In genomic region chr11:103158621-103159478, GRCm38 (mm10) we compare ENCODE assay signal across 8 mouse cellular contexts. TPM values are rescaled to one million over a fixed set of nuclear protein-coding genes. Genes with fewer than 3 reads are reported as not detected.
A peak's percentile ranks its signal among the peaks of the same experiment; 100 is the strongest.
DNase-seq lines count a peak whose midpoint lies in the region; ATAC-seq and TF ChIP-seq lines count a peak whose summit lies in the region.

No protein-coding gene starts in this region.

- H3K4me2 ChIP-seq in embryonic facial prominence, embryonic 12.5 days (replicated peaks), result peak overlapping the region; percentile 53
- H3K4me2 ChIP-seq in intestine, postnatal 0 days (replicated peaks; ENCODE audit: low read depth), result peak overlapping the region; percentile 82
- peak overlapping the region; percentile 33 for H3K4me2 ChIP-seq in midbrain, embryonic 11.5 days

- intact Hi-C loops in left cerebral cortex, postnatal 36 days (cut with DNase I), result loop anchor here (1.0 to 2.0 kb wide), 2 partner anchors 42 to 57 kb away; partner anchors contain the start of gene Hexim1

- H3K9me3 ChIP-seq in embryonic facial prominence, embryonic 12.5 days, result no peaks in the 10 kb centered on the region
- H3K9me3 ChIP-seq in intestine, postnatal 0 days (ENCODE audit: control insufficient read depth), result no peaks in the 10 kb centered on the region
- H3K9me3 ChIP-seq in midbrain, embryonic 11.5 days (ENCODE audit: control insufficient read depth, low read length), result no peaks in the 10 kb centered on the region

- no peak overlapping the region for H3K27ac ChIP-seq in embryonic facial prominence, embryonic 12.5 days
- H3K27ac ChIP-seq in intestine, postnatal 0 days (ENCODE audit: low read depth, low read length), result peak overlapping the region; percentile 30; the same call in 1 of the 2 replicates
- no peak overlapping the region for H3K27ac ChIP-seq in midbrain, embryonic 11.5 days (ENCODE audit: low read depth, low read length)

- H3K9ac ChIP-seq in embryonic facial prominence, embryonic 12.5 days, result 0 out of 2 replicates have a peak overlapping the region, but pooled peaks have one; percentile 15
- H3K9ac ChIP-seq in intestine, postnatal 0 days (ENCODE audit: low read depth, low read length), result 0 out of 2 replicates have a peak overlapping the region, but pooled peaks have one; percentile 23
- no peak overlapping the region; the same call in 1 of the 2 replicates for H3K9ac ChIP-seq in midbrain, embryonic 11.5 days (ENCODE audit: low read length)

- under 1% methylated on average over 25 of the region's 25 CpGs for whole genome bisulfite sequencing in embryonic facial prominence, embryonic 12.5 days
- 2% methylated on average over 25 of the region's 25 CpGs for WGBS in intestine, postnatal 0 days
- WGBS in midbrain, embryonic 11.5 days, result 2% methylated on average over 25 of the region's 25 CpGs

- no peaks in the 10 kb centered on the region for H3K27me3 ChIP-seq in embryonic facial prominence, embryonic 12.5 days
- H3K27me3 ChIP-seq in intestine, postnatal 0 days (replicated peaks; ENCODE audit: control insufficient read depth, insufficient read depth, low read length), result no peaks in the 10 kb centered on the region
- H3K27me3 ChIP-seq in midbrain, embryonic 11.5 days (ENCODE audit: control insufficient read depth, insufficient read depth, low read length), result no peaks in the 10 kb centered on the region

- H3K4me1 ChIP-seq in embryonic facial prominence, embryonic 12.5 days, result peaks cover 5% of the 10 kb centered on the region; the same call in 1 of the 2 replicates
- H3K4me1 ChIP-seq in intestine, postnatal 0 days (replicated peaks; ENCODE audit: control insufficient read depth, insufficient read depth, low read length), result no peaks in the 10 kb centered on the region
- H3K4me1 ChIP-seq in midbrain, embryonic 11.5 days (ENCODE audit: control insufficient read depth, insufficient read depth, low read length), result peaks cover 3% of the 10 kb centered on the region; the same call in 1 of the 2 replicates

- TF ChIP-seq CTCF in intestine, postnatal 0 days (IDR thresholded peaks at IDR 0.05; ENCODE audit: low read depth), result peak; percentile 96

- no peaks in the 10 kb centered on the region for H3K36me3 ChIP-seq in embryonic facial prominence, embryonic 12.5 days
- H3K36me3 ChIP-seq in intestine, postnatal 0 days (ENCODE audit: control insufficient read depth, insufficient read depth), result no peaks in the 10 kb centered on the region
- no peaks in the 10 kb centered on the region for H3K36me3 ChIP-seq in midbrain, embryonic 11.5 days (ENCODE audit: control insufficient read depth, insufficient read depth, low read length)

- peak; percentile 91 for ATAC-seq in embryonic facial prominence, embryonic 12.5 days (ENCODE audit: insufficient number of reproducible peaks, insufficient read depth, low FRiP score, low TSS enrichment)
- peak; percentile 94 for ATAC-seq in granulocyte monocyte progenitor cell, adult 5-6 weeks (replicated peaks; ENCODE audit: poor library complexity, severe bottlenecking)
- peak; percentile 96 for ATAC-seq in intestine, postnatal 0 days
- ATAC-seq in midbrain, embryonic 11.5 days (ENCODE audit: low FRiP score), result peak; percentile 88

- peak overlapping the region; percentile 27 for H3K4me3 ChIP-seq in embryonic facial prominence, embryonic 12.5 days
- peak overlapping the region; percentile 33 for H3K4me3 ChIP-seq in intestine, postnatal 0 days (ENCODE audit: low read depth, low read length)
- H3K4me3 ChIP-seq in midbrain, embryonic 11.5 days (ENCODE audit: low read depth, low read length), result no peak overlapping the region

- DNase-seq in 3134 (ENCODE audit: extremely low read depth, insufficient read length, low spot score), result peak; percentile 95
- DNase-seq in adrenal gland, postnatal 25 days, result peak; percentile 99
- DNase-seq in left cerebral cortex, postnatal 36 days (ENCODE audit: low spot score in 2 of 2), result peak; percentile 88 to 92
- DNase-seq in midbrain, embryonic 11.5 days (ENCODE audit: low spot score, missing footprints), result peak; percentile 100
- peak; percentile 93 for DNase-seq in right cerebral cortex, postnatal 4 days

RNA-seq across cellular contexts. Expression of gene Fmnl1, which starts 12.1 kb away (rescaled TPM):
- 15.6 and 19.9 TPM in 2 replicates for total RNA-seq in adrenal gland, postnatal 25 days (2021)
- polyA plus RNA-seq in embryonic facial prominence, embryonic 12.5 days (2016; fragmentation: Nextera tagmentation; extraction: Ambion mirVana), result 0.97 and 1.8 TPM in 2 replicates
- 58.4 and 94.0 TPM in 2 replicates for total RNA-seq in granulocyte monocyte progenitor cell, adult 5-6 weeks (2014; fragmentation: Nextera tagmentation)
- 21.3 and 31.0 TPM in 2 replicates for total RNA-seq in granulocyte monocyte progenitor cell, adult 5-6 weeks (2017)
- polyA plus RNA-seq in intestine, postnatal 0 days (2015; fragmentation: Nextera tagmentation; extraction: Ambion mirVana), result 0.80 and 1.0 TPM in 2 replicates
- 100 to 1,000 TPM; 129 to 172 TPM for total RNA-seq in left cerebral cortex, postnatal 36 days (2021)
- 0.65 and 0.87 TPM in 2 replicates for polyA plus RNA-seq in midbrain, embryonic 11.5 days (2014; fragmentation: Nextera tagmentation; extraction: Ambion mirVana)

RNA-seq across cellular contexts. Expression of gene Hexim2, which starts 26.6 kb away (rescaled TPM):
- total RNA-seq in adrenal gland, postnatal 25 days (2021), result 3.9 and 6.2 TPM in 2 replicates
- polyA plus RNA-seq in embryonic facial prominence, embryonic 12.5 days (2016; fragmentation: Nextera tagmentation; extraction: Ambion mirVana), result 13.5 and 13.8 TPM in 2 replicates
- total RNA-seq in granulocyte monocyte progenitor cell, adult 5-6 weeks (2014; fragmentation: Nextera tagmentation), result 2.6 and 6.4 TPM in 2 replicates
- 1.3 and 3.4 TPM in 2 replicates for total RNA-seq in granulocyte monocyte progenitor cell, adult 5-6 weeks (2017)
- 3.5 and 5.3 TPM in 2 replicates for polyA plus RNA-seq in intestine, postnatal 0 days (2015; fragmentation: Nextera tagmentation; extraction: Ambion mirVana)
- 10 to 100 TPM; 13.2 to 16.6 TPM for total RNA-seq in left cerebral cortex, postnatal 36 days (2021)
- polyA plus RNA-seq in midbrain, embryonic 11.5 days (2014; fragmentation: Nextera tagmentation; extraction: Ambion mirVana), result 5.0 and 6.3 TPM in 2 replicates

RNA-seq across cellular contexts. Expression of gene Hexim1, which starts 42.8 kb away (rescaled TPM):
- 72.0 and 75.6 TPM in 2 replicates for total RNA-seq in adrenal gland, postnatal 25 days (2021)
- polyA plus RNA-seq in embryonic facial prominence, embryonic 12.5 days (2016; fragmentation: Nextera tagmentation; extraction: Ambion mirVana), result 4.0 and 4.2 TPM in 2 replicates
- 9.7 and 13.5 TPM in 2 replicates for total RNA-seq in granulocyte monocyte progenitor cell, adult 5-6 weeks (2014; fragmentation: Nextera tagmentation)
- total RNA-seq in granulocyte monocyte progenitor cell, adult 5-6 weeks (2017), result 28.7 and 31.0 TPM in 2 replicates
- polyA plus RNA-seq in intestine, postnatal 0 days (2015; fragmentation: Nextera tagmentation; extraction: Ambion mirVana), result 4.6 and 6.0 TPM in 2 replicates
- 10 to 100 TPM; 42.8 to 51.6 TPM for total RNA-seq in left cerebral cortex, postnatal 36 days (2021)
- 4.6 and 5.2 TPM in 2 replicates for polyA plus RNA-seq in midbrain, embryonic 11.5 days (2014; fragmentation: Nextera tagmentation; extraction: Ambion mirVana)

RNA-seq across cellular contexts. Expression of gene 1700023F06Rik, which starts 49.5 kb away (rescaled TPM):
- not detected in 2 replicates for total RNA-seq in adrenal gland, postnatal 25 days (2021)
- 0.95 and 1.1 TPM in 2 replicates for polyA plus RNA-seq in embryonic facial prominence, embryonic 12.5 days (2016; fragmentation: Nextera tagmentation; extraction: Ambion mirVana)
- not detected in 2 replicates for total RNA-seq in granulocyte monocyte progenitor cell, adult 5-6 weeks (2014; fragmentation: Nextera tagmentation)
- not detected in 2 replicates for total RNA-seq in granulocyte monocyte progenitor cell, adult 5-6 weeks (2017)
- polyA plus RNA-seq in intestine, postnatal 0 days (2015; fragmentation: Nextera tagmentation; extraction: Ambion mirVana), result 0.35 and 0.77 TPM in 2 replicates
- 1 to 10 TPM; 1.8 to 2.4 TPM for total RNA-seq in left cerebral cortex, postnatal 36 days (2021)
- polyA plus RNA-seq in midbrain, embryonic 11.5 days (2014; fragmentation: Nextera tagmentation; extraction: Ambion mirVana), result 0.12 and 0.14 TPM in 2 replicates

RNA-seq across cellular contexts. Expression of gene Acbd4, which starts 57.4 kb away (rescaled TPM):
- total RNA-seq in adrenal gland, postnatal 25 days (2021), result 92.1 and 129 TPM in 2 replicates
- 9.7 and 11.2 TPM in 2 replicates for polyA plus RNA-seq in embryonic facial prominence, embryonic 12.5 days (2016; fragmentation: Nextera tagmentation; extraction: Ambion mirVana)
- total RNA-seq in granulocyte monocyte progenitor cell, adult 5-6 weeks (2014; fragmentation: Nextera tagmentation), result 4.8 and 9.6 TPM in 2 replicates
- total RNA-seq in granulocyte monocyte progenitor cell, adult 5-6 weeks (2017), result 5.8 and 10.7 TPM in 2 replicates
- polyA plus RNA-seq in intestine, postnatal 0 days (2015; fragmentation: Nextera tagmentation; extraction: Ambion mirVana), result 74.7 and 75.9 TPM in 2 replicates
- 10 to 100 TPM; 72.3 to 80.3 TPM for total RNA-seq in left cerebral cortex, postnatal 36 days (2021)
- polyA plus RNA-seq in midbrain, embryonic 11.5 days (2014; fragmentation: Nextera tagmentation; extraction: Ambion mirVana), result 8.2 and 10.5 TPM in 2 replicates
